Mouse (Mus musculus) kidney, postnatal 25 days (tissue): Measurements from ENCODE around the gene Ush1g.

ENCODE experiments used
- DNase-seq, 2 experiments: peaks; one replicate each; pipeline ENCODE4 v3.0.0; 2021; ENCODE audit warnings: mixed read lengths in 2 of 2

The Ush1g gene

DNA sequence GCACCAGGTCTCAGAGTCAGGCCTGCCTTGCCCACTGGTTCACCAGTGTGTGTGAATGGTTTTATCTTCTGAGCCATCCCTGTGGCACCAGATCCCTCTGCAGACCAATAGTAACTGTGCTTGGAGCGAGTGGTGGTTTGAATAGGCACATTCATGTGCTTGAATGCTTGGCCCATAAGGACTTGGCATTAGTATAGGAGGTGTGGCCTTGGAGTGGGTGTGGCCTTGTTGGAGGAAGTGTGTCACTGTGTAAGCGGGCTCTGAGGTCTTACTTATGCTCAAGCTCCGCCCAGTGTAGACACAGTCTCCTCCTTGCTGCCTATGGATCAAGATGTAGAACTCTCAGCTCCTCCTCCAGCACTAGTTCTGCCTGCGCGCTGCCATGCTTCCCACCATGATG is 34.5 kb downstream of the Ush1g start:
- DNase-seq, result no peak

- DNase-seq, result no peak
These were observed 35.4 kb downstream of the Ush1g start for GRCm38 (mm10) chr11:115286201-115286993.

DNA sequence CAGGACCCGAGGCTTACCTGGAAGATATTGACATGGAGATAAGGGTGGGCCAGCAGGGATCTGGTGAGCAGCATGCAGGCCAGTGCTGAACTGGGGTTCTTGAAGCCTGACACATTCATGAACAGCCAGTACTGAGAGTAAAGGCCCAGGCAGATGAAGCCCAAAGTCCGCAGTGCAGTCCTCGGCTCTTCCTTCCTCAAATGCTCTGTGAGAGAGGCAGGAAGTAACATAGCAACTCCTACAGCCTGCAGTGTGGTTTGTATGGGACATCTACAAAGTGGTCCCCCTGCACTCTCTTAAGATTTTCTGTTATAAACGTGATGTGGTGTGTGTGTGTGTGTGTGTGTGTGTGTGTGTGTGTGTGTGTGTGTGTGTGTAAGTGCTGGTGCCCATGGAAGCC is 36.6 kb downstream of the Ush1g start:
- DNase-seq, result no peak

DNA sequence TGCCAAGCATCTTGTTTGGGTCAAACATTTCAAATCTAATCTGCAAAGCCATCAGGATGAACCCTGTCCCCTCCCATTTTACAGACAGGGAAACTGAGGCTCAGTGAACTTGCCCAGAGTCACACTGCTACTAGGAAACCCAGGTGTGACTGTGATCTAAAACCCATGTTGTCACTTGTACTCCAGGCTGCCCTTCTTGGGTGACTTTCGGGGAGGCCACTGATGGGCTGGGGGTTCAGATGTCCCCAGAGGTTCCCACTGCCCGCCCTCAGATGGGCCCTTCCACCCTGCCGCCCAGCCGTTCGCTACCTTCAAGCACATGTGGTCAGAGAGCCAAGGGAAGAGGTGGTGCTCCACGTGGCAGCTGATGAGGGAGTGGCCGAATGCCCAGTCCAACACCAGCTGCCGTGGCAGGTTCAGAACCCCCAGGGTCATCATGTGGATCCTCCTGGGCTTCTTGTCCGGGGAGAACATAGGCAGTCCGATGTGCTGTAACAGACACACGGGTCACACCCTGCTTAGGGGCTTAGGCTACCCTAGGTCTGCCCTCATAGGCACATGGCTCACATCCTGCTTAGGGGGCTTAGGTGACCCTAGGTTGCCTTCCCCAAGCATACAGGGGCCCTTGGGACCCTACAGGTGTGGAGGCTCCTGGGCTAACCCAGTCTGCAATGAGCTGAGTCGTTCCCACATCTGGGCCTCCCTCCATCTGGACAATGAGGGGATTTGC is 37.8 kb downstream of the Ush1g start:
- no peak for DNase-seq

DNA sequence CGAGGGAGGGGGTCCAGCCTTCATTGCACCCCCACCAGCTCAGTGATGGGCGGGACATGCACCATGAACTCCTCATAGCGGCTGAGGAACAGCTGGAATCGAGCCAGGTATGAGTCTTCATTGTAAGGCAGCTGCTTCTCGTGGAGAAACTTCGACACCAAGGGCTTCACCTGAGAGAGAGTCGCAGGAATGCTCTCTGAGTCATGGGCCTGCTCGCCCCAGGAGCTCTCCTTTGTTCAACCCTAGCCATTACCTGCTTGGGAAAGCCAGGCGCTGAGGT is 38.4 kb downstream of the Ush1g start:
- no peak for DNase-seq

GRCm38 (mm10) chr11:115282723-115283485 is 38.9 kb downstream of the Ush1g start:
- no peak for DNase-seq

- DNase-seq, result no peak
These were observed 39.5 kb downstream of the Ush1g start for GRCm38 (mm10) chr11:115282295-115282694.

DNA sequence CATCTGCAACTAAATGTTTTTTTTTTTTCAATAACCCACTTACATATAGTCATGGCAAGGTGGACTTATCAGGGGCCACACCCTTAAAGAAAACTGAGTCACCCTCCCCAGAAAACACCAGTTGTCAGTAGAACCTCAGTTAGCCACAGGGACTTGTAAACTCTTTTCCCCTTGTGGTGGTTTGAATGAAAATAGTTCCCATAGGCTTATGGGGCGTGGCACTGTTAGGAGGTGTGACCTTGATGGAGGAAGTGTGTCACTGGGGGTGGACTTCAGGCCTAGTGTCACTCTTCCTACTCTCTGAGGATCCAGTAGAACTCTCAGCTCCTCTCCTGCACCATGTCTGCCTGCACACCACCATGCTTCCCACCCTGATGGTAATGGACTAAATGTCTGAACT is 42.1 kb downstream of the Ush1g start:
- DNase-seq, result no peak

DNA sequence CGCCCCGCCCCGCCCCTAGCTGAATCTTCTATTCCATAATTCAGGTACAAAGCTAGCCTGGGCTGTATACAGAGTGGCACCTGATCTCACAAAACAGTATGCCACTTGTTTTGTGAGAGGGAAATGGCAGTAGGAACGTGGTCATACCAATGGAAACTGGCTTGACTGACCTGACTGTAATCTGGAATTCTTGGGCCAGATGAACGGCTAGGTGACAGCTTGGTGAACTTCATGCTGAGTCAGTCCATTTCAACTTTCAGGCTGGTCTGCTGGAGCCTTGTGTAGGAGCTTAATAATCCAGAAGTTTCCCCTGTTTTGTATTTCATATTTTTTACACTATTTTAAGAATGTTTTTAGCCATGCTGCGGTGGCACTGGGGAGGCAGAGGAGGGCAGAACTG is 43.7 kb downstream of the Ush1g start:
- no peak for DNase-seq

GRCm38 (mm10) chr11:115277604-115277975 is 44.3 kb downstream of the Ush1g start:
- DNase-seq, result no peak

- peak; percentile 99 for DNase-seq
These were observed 44.8 kb downstream of the Ush1g start, which contains the start of gene Fdxr for GRCm38 (mm10) chr11:115276780-115277603. TSS of gene Fdxr (minus strand) at chr11:115277050.

GRCm38 (mm10) chr11:115275954-115276353 is 45.9 kb downstream of the Ush1g start:
- DNase-seq, result no peak

DNA sequence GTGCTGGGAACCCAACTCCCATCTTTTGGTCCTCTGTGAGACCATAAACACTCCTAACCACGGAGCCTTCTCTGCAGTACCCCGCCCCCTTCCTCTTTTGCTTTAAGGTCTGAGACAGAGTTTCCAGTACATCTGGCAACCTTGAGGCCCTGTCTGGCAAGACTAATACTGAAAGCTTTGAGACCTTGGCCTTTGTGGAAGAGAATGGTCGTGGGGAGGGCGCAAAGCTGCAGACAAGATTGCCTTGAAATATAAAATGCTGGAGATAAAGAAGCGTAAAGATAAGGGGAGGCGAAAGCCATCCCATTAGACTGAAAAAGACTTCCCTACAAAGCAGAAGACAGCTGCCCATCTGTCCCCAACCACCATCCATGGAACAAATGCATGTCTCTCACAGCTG is 46.3 kb downstream of the Ush1g start:
- DNase-seq, result no peak

DNA sequence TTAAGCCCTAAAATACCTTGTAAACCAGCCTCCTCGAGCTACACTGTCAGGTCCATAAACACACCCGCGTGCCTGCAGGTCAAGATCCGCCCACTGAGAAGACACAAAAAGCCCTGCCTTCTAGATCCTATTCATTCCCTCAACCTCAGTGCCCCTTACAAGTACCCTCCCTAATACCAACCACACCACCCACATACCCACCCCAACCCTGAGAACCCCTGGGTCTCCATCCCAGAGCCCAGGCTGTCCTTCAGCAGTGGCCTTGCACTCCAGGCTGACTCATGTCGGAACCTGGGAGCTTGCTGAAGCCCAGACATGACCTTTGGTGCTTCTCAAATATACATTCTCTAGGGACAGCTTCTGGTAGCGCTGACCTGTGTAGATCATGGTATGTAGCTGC is 47.1 kb downstream of the Ush1g start:
- DNase-seq, result no peak

- no peak for DNase-seq
These were observed 47.7 kb downstream of the Ush1g start for GRCm38 (mm10) chr11:115274178-115274577.

DNA sequence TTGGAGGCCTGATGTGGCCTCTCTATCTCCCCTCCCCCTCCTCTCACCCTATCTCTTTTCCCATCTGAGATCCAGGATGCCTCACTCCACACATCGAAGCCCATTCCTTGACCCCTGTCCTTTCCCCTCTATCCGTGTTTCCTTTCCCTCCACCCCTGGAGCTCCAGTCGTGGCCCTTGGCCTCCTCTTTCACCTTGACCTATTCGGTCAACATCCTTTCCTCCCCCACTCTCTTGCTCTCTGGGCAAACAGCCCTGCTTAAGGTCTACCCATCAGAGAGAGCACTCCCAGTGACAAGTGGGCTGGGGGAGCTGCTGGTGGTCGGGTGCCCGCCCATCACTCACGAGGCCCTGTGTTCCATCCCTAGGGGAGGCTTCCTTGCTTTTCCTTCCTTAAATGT is 48.1 kb downstream of the Ush1g start:
- DNase-seq, result no peak

DNA sequence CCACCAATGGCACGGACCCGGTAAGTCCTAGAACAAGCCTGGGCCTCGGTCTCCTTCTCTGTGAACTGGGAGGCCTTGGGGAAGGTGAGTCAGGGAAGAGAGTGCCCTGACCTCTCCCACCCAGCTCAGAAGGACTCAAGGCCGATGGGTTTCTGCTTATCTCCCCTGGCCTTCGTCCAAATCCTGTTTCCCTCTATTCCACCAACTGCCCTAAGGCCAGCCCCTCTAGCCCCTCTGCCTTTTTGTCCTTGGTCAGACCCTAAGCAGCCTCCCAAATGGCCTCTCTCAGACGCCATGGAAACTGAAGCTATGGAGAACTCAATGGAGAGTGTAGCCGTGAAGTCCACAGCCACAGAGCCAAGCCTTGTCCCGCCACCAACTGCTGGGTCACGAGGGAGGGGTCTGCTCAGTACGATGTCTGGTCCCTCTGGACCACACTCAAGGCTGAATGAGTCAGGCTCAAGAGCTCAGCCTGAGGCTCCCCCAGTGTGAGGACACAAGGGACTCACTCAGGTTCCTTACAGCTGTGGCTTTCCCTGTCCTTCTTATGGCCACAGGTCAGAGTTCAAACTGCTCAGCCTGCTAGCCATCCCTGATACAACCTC is 48.8 kb downstream of the Ush1g start:
- no peak for DNase-seq

DNA sequence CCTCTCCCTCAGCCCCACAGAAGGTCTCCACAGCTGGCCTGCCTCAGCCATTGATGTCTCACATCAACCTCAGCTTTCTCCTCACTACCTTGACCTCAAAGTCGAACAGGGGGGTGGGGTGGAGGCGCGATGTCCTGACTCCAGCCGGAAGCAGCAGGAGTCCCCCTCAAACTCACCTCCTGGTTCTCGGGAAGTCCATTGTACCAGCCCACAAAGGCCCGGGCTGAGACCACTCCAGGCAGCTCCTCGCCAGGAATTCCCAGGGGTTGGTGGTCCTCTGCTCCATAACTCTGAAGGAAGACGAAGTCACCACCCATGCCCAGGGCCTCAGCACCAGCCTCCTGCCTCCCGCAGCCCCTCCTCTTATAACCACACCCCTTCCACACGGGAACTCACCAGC is 50.4 kb downstream of the Ush1g start:
- DNase-seq, result no peak

- DNase-seq, result no peak
These were observed 50.8 kb downstream of the Ush1g start for GRCm38 (mm10) chr11:115271052-115271451.

DNA sequence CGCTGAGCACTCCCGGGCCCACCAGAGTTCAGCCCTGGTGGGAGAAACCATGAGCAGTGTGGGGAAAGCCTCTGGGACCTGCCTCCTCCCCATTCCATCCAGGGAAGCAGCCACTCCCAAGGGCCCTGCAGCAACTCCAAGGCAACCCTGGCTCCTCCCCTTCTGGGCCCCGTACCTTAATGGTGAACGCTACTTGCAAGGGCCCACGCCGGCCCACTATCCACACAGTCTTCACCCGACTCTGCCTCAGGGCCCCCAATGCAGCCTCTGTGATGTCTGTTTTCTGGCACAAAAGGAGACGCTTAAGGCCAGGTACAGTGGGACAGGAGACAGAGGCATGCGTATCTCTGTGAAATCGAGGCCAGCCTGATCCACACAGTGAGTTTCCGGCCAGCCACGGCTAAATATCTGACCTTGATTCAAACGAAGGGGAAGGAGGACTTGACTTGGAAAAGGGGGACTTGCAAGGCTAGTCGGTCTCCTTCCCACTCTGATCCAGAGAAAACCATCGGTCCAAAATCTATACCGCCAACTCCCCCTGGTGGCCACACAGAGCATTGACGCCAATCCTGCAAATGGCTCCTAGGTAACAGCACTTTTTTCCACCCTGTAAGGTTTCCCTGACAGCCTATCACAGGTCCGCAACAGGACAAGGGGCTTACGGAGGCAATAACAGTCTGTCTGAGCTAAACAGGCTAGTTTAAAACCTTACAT is 51.5 kb downstream of the Ush1g start:
- peak; percentile 79 to 82 for DNase-seq

DNA sequence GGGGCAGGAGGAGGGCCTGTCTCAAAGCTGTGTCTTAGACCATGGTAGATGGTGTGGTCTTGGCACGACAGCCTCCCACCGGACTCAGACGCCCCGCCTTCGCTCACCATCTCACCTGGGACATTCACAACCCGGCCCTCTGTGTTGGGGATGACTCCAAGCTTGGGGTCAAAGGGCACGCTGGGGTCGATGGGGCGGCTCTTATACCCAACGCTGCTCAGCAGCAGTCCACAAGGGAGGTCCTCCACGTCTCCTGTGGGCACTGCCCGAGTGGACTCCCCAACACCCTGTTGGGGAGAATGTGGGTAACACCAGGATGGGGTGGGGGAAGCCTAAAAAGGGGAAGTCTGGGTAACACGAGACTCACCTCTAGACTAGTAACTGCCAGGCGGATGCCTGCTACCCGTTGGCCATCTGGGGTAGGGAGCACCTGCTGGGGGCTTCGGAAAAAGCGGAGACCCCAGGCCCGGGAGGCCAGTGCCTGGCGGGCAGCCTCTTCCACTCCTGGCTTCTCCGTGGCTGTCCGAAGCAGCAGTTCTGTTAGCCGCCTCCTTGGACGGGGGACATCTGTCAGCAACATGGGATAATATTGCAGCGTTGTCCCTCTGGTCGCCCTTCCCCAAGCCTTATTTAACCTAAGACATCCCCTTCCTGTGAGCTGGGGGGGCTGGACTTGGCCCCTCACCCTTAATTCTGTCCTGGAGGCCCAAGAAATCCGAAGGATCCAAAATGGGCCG is 52.3 kb downstream of the Ush1g start:
- DNase-seq, result no peak
